Mouse (Mus musculus): ENCODE measurements around the gene Srl.
"Not testable (repeated sequence)": the region's sequence is repeated elsewhere in the genome, so short reads cannot be mapped to it uniquely, and the experiment has no call there.

The Srl gene

GRCm38 (mm10) chr16:4552829-4553550, 11.4 kb upstream of the Srl start:
- DNase-seq (ENCODE audit: low spot score in 2 of 2) = peak; percentile 42 to 51

- no peak for DNase-seq (ENCODE audit: low spot score in 2 of 2)
Measured at GRCm38 (mm10) chr16:4551885-4552284, 10.3 kb upstream of the Srl start.

GRCm38 (mm10) chr16:4551056-4551455, 9.4 kb upstream of the Srl start:
- peak; percentile 43 to 59 for DNase-seq (ENCODE audit: low spot score in 2 of 2)

GRCm38 (mm10) chr16:4548953-4549688, 7.5 kb upstream of the Srl start:
- DNase-seq (ENCODE audit: low spot score in 2 of 2) = no peak

- DNase-seq (ENCODE audit: low spot score in 2 of 2) = no peak
Measured at GRCm38 (mm10) chr16:4547611-4548010, 6.0 kb upstream of the Srl start.

GRCm38 (mm10) chr16:4546838-4547237, 5.2 kb upstream of the Srl start:
- DNase-seq (ENCODE audit: low spot score in 2 of 2) = no peak

- no peak for DNase-seq (ENCODE audit: low spot score in 2 of 2)
Measured at GRCm38 (mm10) chr16:4544845-4545244, 3.2 kb upstream of the Srl start.

GRCm38 (mm10) chr16:4543266-4543665, 1.6 kb upstream of the Srl start:
- no peak for DNase-seq (ENCODE audit: low spot score in 2 of 2)

GRCm38 (mm10) chr16:4542236-4542774, 689 bp upstream of the Srl start:
- no peak for DNase-seq (ENCODE audit: low spot score in 2 of 2)

GRCm38 (mm10) chr16:4541033-4541432, 583 bp downstream of the Srl start:
- no peak for DNase-seq (ENCODE audit: low spot score in 2 of 2)

GRCm38 (mm10) chr16:4540064-4540775, 1.4 kb downstream of the Srl start:
- DNase-seq (ENCODE audit: low spot score in 2 of 2) = no peak

- no peak for DNase-seq (ENCODE audit: low spot score in 2 of 2)
Measured at GRCm38 (mm10) chr16:4539521-4539920, 2.1 kb downstream of the Srl start.

- no peak for DNase-seq (ENCODE audit: low spot score in 2 of 2)
Measured at GRCm38 (mm10) chr16:4537616-4538358, 3.8 kb downstream of the Srl start.

- not testable (repeated sequence) for DNase-seq (ENCODE audit: low spot score in 2 of 2)
Measured at GRCm38 (mm10) chr16:4527373-4527772, 14.2 kb downstream of the Srl start.

- DNase-seq (ENCODE audit: low spot score in 2 of 2) = no peak
Measured at GRCm38 (mm10) chr16:4523313-4524004, 18.2 kb downstream of the Srl start.

GRCm38 (mm10) chr16:4522879-4523278, 18.7 kb downstream of the Srl start:
- DNase-seq (ENCODE audit: low spot score in 2 of 2) = peak in 1 of 2 experiments; percentile 62

GRCm38 (mm10) chr16:4521735-4522530, 19.7 kb downstream of the Srl start:
- DNase-seq (ENCODE audit: low spot score in 2 of 2) = peak; percentile 72 to 75

- DNase-seq (ENCODE audit: low spot score in 2 of 2) = no peak
Measured at GRCm38 (mm10) chr16:4521074-4521667, 20.4 kb downstream of the Srl start.

- no peak for DNase-seq (ENCODE audit: low spot score in 2 of 2)
Measured at GRCm38 (mm10) chr16:4520673-4521072, 20.9 kb downstream of the Srl start.

GRCm38 (mm10) chr16:4519825-4520224, 21.8 kb downstream of the Srl start:
- DNase-seq (ENCODE audit: low spot score in 2 of 2) = no peak

Data from heart, adult 9 months (tissue).